Mouse (Mus musculus): ENCODE measurements around the gene Myo3b.
"Not testable (repeated sequence)": the region's sequence is repeated elsewhere in the genome, so short reads cannot be mapped to it uniquely, and the experiment has no call there.

Myo3b gene

DNA sequence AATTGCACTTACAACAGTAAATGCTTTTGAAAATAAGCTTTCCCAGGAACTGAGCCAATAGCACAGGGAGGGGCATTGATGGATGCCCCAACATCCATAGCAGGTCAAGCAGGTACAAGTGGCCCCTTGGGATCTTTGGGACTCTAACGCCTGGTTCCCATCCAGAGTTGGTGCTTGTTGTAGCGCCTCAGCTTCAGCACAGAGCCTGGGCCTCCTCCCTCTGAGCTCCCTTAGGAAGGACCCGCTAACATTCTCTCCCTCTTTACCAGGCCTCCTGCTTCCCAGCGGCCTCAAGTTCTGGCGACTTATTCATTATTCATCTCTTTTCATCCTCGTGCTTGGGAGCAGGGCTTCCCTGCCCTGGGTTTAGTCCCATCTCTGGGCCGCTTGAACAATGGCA lies at the start of gene Myo3b:
TSS of gene Myo3b (plus strand) at position 375 of the 400 bp plus-strand sequence.
- DNase-seq (ENCODE audit: low read depth), result peak; percentile 12

DNA sequence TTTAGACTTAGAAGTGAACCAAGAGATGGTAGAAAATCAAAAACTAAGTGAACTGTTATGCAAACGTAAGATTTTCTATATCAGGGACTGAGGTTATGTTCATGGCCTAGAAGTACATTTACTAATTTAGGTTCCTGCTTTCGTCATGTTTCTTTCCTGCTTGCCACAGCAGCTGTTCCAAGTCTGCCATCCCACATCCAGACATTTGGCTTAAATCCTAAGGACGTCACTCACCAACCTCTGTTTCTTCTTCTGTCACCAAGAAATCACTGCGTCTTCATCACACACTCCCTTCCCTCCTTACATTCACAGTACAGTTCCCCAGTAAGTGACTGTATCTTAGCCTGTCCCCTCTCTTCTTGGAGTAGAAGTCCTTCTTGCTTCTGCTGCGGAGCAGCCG lies 49.7 kb upstream of the Myo3b start:
- no peak for DNase-seq (ENCODE audit: low read depth)

DNA sequence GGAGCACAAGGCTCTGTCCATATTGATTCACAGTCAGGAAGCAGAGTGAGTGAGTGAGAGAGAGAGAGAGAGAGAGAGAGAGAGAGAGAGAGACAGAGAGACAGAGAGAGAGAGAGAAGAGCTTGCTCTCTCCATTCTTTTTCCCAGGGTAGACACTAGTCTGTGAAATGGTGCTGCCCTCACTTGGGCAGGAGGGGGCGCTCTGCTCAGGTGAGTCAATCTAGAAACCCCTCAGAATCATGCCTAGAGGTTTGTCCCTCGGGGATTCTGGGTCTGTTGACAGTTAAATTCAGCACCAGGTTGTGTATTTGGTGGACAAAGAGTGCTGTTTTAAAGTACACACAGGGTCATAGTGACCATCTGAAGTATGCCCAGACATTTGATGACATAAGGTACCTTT lies 48.3 kb upstream of the Myo3b start:
- DNase-seq (ENCODE audit: low read depth), result peak; percentile 9

DNA sequence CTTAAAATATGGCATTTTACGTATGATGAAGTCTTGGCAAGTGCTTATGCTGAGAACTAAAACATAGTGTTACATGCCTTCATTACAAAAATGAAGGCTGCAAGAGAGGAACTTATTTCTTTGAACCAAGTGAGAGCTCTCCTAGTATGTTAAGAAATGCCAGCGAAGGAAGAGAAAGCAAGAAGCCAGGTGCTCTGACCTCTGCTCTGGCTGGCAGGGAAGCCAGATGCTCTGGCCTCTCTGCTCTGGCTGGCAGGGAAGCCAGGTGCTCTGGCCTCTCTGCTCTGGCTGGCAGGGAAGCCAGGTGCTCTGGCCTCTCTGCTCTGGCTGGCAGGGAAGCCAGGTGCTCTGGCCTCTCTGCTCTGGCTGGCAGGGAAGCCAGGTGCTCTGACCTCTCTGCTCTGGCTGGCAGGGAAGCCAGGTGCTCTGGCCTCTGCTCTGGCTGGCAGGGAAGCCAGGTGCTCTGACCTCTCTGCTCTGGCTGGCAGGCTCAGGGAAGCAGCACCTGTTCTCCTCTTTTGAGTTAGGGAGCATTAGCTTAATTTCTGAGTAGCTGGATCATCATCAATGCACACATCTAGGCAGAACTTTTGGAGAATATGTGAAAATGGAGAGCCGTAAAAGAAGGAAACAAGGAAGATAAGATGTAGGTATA lies 44.7 kb upstream of the Myo3b start:
- not testable (repeated sequence) for DNase-seq (ENCODE audit: low read depth)

DNA sequence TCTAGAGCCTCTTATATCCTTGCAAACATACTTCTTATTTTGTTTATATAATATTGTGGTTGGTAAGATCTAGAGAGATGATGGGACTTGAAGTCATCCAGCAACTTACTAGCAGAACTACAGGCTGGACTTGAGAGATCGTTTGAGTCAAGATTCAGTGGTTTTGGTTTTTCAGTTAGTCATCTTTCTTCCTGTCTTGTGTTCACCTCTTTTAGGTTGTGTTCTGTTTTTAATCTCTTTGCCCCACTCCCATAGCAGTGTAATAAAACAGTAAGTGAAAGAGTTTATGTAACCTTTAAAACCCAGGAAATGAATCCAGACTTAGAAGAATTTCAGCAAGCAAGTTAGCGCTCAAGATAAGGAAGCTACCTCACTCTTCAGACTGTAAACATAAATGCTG lies 44.1 kb upstream of the Myo3b start:
- no peak for DNase-seq (ENCODE audit: low read depth)

DNA sequence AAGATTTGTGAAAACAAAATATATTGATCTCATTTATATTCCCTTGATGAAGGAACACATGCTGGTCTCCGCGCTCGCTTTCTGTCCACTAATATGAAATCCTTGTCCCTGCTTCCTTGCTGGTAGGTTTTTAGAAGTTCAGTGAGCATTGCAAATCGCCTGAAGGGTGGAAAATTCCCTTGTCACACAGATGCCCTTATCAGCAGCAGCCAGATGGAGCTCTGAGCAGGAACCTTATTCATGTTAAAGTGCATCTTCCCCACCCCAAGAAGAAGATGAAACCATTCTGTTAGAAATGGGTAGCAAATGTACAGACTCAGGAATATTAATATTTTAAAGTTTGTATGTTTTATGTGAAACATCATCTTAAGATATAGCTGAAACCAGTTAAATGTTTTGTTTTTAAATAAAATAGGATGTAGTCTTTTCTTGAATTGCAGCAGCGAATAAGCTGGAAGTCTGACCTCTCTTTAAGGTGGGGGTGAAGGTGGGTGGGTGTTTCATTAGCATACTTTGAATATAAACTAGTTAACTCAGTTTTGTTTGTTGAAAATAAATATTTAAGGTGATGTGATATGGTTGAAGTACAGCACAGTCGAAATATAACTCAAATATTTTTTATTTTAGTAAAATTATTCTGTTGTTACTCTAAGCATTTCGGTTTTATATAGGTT lies 39.7 kb upstream of the Myo3b start:
- DNase-seq (ENCODE audit: low read depth), result no peak

DNA sequence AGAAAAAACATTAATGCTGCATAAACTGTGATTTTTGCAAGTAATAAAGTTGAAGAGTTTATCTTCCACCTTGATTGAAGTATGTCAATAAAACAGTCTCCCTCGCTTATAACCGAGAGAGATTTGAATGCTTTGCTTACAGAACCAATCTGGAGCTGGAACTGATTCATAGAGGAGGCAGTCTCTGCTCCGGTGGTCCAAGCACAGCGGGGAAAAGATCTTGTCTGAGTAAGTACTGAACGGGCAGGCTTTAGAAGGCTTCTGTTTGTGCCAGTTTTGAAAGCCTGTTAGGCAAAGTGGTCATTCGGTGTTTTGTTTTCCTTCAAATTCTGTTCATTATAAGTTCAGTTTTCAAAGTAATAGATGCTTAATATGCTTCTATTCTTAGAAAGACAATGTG lies 38.6 kb upstream of the Myo3b start:
- no peak for DNase-seq (ENCODE audit: low read depth)

DNA sequence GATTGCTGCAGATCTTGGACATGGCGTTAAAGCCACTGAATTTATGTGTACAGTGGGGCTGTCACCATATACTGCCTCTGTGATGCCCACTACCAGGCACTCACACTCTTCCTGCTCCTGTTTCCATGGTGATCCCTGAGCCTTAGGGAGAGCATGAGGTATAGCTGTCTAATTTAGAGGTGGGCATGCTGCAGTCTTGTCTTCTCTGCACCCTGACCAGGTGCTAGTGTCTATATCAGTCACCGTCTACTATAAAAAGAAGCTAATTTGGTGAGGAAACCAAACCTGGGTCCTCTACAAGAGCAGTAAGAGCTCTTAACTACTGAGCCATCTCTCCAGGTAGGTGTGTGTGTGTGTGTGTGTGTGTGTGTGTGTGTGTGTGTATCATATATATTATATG lies 32.4 kb upstream of the Myo3b start:
- DNase-seq (ENCODE audit: low read depth), result no peak

DNA sequence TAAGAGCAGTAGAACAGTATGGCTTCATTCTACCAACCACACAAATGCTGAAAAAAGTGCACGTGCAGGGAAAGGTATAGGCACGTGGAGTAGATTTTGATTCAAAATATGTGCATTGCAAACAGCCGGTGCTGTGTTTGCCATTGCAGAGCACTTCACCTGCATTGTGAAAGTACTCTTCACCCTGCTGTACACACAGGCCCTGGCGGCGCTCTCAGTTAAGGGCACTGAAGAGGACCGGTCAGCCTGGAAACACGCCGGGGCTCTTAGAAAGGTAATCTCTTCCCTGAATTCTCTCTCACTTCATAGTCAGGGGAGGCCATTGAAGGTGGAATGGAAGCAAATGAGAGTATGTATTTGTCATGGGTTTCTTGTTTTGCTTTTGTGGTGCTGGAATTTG lies 26.0 kb upstream of the Myo3b start:
- DNase-seq (ENCODE audit: low read depth), result no peak

DNA sequence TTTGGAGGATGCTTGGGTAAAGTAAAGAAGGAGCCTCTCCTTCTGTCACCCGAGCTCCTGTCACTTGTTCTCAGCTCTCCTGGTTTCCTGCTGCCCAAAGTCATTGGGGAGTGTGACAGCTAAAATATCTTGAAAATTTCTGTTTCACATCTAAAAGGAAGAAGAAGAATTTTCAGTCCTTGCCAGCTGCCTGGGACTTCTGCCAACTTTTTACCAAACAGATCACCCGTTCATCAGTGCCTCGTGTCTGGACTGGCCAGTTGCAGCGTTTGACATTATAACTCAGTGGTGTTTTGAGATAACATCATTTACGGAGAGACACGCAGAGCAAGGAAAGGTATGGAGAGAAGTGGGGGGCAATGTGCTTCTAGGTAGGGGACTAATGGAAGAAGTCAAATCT lies 20.7 kb upstream of the Myo3b start:
- peak; percentile 51 for DNase-seq (ENCODE audit: low read depth)

DNA sequence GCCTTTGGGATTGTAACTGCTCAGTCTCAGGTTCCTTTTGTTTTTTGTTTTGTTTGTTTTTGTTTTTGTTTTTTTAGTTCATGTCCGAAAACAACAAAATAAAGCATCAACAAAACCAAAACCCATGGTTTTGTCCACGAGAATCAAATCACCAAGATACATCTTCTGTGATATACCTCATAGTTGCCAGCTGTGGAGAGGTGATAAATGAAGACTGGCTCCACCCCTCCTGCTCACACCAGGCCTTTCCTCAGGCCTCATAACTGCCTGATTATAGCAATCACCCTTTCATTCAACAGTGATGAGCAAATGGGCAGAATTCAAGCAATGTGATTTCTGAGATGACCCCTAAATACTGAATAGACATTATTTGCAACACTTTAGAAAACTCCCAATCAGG lies 14.5 kb upstream of the Myo3b start:
- DNase-seq (ENCODE audit: low read depth), result no peak

DNA sequence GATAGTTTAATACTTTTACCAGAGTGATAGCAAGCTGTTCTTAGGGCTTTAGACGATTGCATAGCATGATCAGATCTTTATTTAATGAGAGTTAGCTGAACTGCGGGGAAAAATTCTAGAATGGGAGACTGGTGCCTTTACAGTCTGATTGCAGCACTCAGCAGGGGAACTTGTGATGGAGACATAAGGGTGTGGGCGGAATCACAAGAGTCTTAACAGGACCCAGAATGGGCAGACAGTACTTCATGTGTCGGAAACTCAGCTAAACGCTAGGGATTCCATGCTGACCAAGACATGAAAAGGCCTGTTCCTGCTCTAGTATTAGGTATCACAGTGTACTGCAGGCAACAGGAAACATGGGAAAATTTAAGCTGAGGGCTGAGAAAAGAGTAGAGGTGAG lies 13.2 kb upstream of the Myo3b start:
- DNase-seq (ENCODE audit: low read depth), result no peak

DNA sequence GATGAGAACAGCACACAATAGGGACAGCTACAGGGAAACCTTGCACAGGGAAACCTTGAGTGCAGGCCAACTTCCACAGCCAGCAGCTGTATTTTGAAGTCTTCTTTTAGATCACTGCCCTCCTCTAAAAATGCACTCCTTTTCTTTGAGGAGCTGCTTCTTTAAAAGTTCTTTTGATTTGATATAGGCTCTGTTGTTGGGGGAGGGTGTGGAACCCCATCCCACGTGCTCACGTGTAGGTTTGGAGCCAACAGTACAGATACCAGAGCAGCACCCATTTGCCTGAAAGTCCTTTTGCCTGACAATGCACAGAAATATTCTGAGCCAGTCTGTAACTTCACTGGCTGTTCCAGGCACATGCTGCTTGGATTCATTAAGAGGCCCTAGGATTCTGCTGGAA lies 7.5 kb upstream of the Myo3b start:
- DNase-seq (ENCODE audit: low read depth), result no peak

DNA sequence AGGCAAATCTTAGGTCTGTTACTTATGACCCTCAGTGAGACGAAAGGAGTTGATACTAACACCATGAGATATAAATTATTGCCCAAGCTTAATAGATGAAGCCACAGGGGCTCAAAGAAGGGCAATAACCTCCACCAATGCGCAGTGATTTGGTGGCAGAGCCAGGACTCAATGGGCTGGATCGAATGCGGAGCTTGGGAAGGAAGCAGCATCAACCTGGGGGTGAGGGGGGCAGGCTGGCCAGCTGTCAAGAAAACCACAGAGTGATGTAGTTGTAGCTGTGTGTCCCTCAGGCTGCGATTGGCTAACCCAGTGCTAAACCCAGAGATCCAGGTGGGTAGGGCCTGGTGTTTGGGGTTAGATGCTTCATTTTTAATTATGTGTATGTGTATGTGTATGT lies 4.0 kb upstream of the Myo3b start:
- DNase-seq (ENCODE audit: low read depth), result no peak

DNA sequence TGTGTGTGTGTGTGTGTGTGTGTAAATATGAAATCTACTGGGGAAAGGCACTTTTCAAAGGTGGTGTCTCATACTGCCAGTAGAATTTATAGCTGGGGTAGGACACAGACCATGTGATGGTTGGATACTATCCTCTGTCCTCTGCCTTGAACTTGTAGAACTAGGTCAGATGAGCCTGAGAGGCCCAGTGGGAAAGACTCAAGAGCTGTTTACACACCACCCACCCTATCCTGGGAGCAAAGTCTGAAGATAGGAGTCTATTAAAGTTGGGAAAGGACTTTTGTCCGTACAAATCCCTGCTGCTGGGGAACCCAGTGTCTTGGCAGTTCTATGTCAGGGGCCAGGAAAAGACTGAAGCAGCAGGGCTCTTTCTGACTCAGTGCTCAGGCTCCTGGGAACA lies 3.6 kb upstream of the Myo3b start:
- DNase-seq (ENCODE audit: low read depth), result no peak

DNA sequence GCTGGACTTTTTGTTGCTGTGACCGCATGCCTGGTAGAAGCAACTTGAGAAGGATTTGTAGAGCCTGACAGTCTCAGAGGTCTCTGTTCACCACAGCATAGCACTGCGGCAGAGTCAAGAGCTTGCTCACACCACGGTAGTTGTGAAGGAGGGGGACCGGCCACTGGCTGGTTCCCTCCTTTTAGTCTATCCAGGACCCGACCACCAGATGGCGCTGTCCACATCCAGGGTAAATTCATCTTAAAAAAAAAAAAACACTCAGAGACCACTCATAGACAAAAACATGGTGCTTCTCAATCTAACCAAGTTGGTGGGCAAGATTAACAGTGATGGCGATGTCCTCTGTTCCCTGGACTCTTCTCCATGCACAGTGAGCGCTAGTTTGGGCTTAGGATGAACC lies 1.7 kb upstream of the Myo3b start:
- peak; percentile 48 for DNase-seq (ENCODE audit: low read depth)

DNA sequence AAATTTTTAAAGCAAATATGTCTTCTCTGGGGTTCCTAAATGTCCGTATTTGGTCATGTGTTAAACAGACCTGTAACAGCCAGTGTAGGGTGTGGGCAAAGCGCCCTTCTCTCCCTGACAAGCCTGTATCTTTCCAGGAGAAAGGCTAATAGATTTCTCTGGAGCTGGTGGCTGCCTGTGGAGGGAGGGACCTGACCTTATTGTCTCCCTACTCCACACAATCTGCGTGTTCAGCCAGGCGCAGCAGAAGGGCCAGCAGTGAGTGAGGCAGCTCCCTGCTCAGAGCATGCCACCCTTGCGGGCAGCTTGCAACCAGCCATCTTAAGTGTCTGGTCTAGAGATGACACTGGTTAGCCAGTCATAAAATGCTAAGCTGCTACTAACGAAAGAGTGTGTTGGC lies 5.5 kb downstream of the Myo3b start:
- DNase-seq (ENCODE audit: low read depth), result no peak

DNA sequence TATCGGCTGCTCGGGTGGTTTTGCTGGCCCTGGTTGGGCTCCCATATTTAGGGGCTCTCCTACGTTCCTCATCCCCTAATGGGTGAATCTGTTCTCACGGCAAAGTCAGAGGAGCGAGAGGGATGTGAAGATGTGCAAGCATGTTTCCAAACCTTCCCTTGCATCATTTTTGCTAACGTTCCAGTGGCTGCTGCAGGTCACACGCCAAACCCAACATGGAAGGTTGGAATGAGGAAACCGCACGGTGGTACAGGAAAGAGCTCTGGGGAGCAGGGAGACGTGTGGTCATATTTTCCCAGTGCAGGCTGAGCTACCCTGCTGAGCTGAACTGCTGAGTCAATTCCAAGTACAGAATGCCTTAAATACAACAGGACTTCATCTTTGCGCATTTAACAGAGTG lies 8.9 kb downstream of the Myo3b start:
- DNase-seq (ENCODE audit: low read depth), result no peak

DNA sequence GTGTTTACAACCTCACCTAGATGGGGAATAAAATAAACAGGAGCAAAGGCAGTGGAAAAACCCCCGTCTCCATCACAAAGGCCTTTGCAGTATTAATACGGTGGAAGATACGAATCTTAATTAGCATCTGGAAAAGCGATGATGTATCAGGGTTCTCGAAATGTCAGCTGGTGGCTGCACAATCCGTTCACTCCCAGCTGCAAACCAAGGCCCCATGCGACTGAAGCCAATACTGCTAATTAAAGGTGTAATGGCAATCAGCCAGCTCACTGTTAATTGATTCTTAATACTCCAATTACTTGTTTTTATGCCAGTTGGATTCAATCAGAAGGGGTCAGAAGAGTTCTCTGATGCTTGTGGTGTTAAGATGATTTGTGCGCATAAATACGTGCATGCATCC lies 14.9 kb downstream of the Myo3b start:
- DNase-seq (ENCODE audit: low read depth), result no peak

DNA sequence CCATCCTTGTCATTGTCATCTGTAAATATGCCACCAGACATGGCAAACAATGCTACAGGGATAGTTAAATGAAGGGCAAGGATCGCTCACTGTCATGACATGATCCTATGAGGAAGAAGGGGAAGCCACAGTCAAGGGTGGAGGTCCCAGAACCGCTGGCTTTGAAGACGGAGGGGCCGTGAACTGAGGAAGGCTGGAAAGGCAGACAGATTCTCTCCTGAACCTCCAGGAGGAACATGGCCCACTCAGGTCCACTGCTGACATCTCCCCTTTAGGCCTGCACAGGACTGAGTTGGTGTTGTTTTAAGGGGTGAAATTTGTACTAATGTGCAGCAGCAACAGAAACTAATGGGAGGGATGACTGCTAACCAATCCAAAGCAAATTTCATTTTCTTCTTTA lies 19.3 kb downstream of the Myo3b start:
- no peak for DNase-seq (ENCODE audit: low read depth)

DNA sequence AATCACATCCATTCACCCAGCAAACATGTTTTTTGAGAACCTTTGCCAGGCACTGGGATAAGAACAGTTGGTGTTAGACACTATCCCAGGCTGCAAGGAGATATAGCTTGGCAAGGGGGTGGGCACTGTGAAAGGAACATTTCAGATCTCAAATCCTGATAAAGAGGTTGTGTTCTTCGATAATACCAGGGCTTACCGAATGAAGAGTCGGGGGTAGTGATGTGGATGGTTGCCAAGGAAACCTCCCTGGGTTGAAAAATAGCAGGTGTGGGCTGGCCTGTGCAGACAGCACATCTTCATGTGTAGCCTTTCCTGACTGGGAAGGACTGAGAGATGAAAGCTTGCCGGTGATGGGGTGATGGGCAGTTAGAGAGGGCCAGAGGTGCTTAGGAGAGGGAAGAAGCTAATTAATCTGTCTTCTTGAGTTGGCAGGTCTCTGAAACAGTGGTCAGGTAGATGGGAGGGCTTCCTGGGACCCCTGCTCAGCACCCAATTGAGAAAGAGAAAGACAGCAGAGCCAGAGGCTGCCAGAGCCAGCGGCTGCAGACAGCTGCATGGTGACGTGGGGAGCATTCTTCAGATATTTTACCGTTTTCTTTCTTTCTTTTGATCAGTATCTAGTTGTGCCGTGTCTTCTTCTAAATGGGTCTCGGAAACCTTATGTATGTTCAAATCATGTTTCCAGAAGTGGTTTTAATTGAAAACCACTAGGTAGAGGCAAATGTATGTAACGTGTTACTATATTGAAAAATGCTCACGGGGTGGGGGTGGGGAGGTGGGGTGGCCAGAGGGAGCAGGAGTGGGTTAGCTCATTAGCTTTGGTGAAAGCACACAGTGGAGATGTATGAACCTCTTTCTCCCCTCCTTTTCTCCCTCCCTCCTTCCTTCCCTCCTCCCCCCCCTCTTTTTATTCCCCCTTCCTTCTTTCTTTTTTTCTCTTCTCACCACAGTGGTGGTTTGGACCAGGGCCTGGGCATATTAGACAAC lies 21.7 kb downstream of the Myo3b start:
- no peak for DNase-seq (ENCODE audit: low read depth)

DNA sequence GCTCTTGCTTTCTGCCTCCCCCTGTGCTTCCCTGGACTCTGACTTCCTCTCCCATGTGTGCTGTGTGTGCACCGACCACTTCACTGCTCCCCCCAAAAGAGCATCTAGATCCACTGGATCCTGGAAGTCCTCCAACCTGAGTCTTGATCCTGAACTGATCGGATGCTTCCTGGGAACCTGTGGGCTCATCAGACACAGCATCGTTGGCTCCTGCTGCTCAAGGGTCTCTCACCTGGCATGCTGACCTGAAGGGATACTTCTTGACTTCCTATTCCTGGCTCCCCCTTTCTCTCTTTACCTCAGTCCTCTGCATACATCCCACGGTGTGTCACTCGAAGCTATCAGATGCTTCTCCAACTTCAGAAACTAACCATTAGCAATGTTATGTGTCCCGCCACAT lies 26.2 kb downstream of the Myo3b start:
- no peak for DNase-seq (ENCODE audit: low read depth)

DNA sequence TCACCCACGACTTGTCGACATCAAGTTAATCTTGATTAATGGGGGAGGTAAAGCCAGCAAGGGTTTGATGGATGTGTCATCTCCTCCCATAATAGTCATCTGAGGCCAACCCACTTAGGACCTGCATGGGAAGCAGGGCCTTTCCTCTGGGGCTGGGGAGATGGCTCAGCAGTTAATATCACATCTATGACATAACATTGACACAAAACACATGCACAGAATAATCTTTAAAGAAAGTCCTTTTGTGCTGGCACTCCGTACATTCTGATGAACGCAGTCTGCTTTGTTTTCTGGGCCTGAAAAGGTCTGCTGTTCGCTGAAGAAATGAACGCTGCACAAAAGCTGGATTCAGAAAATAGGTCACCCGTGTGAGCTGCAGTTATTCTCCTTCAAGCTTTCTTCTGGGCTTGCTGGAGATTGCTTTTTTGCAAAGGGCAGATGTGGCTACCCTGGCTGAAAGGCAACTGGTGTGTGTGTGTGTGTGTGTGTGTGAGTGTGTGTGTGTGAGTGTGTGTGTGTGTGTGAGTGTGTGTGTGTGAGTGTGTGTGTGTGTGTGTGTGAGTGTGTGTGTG lies 26.9 kb downstream of the Myo3b start:
- DNase-seq (ENCODE audit: low read depth), result no peak

Data from NIH3T3 (cell line).